In genomic region chr5:9389968-9390367, GRCm38 (mm10) we compare ENCODE assay signal across 17 mouse cellular contexts.
DNase-seq lines count a peak whose midpoint lies in the region; ATAC-seq lines count a peak whose summit lies in the region.
"Had no signal": no experiment of that assay in that cellular context is flagged by ENCODE, and none has a peak within 500 bp of the region (broad histone marks: within the 10 kb centered on the region; RNA-seq: fewer than 3 reads in every experiment).

No protein-coding gene starts in this region.

- peak overlapping the region; percentile 6; the same call in 1 of the 2 replicates for H3K27ac ChIP-seq in neural tube, embryonic 13.5 days (replicated peaks)
- no peak overlapping the region for H3K27ac ChIP-seq in neural tube, embryonic 15.5 days (replicated peaks)
- H3K27ac ChIP-seq: embryonic facial prominence, embryonic 12.5 days; hindbrain, embryonic 12.5 days; liver, embryonic 12.5 days; lung, embryonic 15.5 days; midbrain, embryonic 15.5 days; stomach, postnatal 0 days had no signal

- no peak overlapping the region for H3K9ac ChIP-seq in neural tube, embryonic 13.5 days
- H3K9ac ChIP-seq in neural tube, embryonic 15.5 days (replicated peaks): no peak overlapping the region
- H3K9ac ChIP-seq: embryonic facial prominence, embryonic 12.5 days; hindbrain, embryonic 12.5 days; liver, embryonic 12.5 days; lung, embryonic 15.5 days; midbrain, embryonic 15.5 days had no signal

- H3K4me2 ChIP-seq in neural tube, embryonic 13.5 days: no peak overlapping the region
- no peak overlapping the region for H3K4me2 ChIP-seq in neural tube, embryonic 15.5 days
- H3K4me2 ChIP-seq: embryonic facial prominence, embryonic 12.5 days; hindbrain, embryonic 12.5 days; liver, embryonic 12.5 days; lung, embryonic 15.5 days; midbrain, embryonic 15.5 days had no signal

- peaks cover 6% of the 10 kb centered on the region for H3K4me1 ChIP-seq in neural tube, embryonic 13.5 days (replicated peaks)
- peaks cover 4% of the 10 kb centered on the region for H3K4me1 ChIP-seq in neural tube, embryonic 15.5 days
- H3K4me1 ChIP-seq: embryonic facial prominence, embryonic 12.5 days; hindbrain, embryonic 12.5 days; liver, embryonic 12.5 days; lung, embryonic 15.5 days; midbrain, embryonic 15.5 days had no signal

- H3K4me3 ChIP-seq in neural tube, embryonic 13.5 days: no peak overlapping the region
- no peak overlapping the region for H3K4me3 ChIP-seq in neural tube, embryonic 15.5 days (replicated peaks)
- H3K4me3 ChIP-seq: embryonic facial prominence, embryonic 12.5 days; hindbrain, embryonic 12.5 days; liver, embryonic 12.5 days; lung, embryonic 15.5 days; midbrain, embryonic 15.5 days had no signal

- DNase-seq in adrenal gland, adult 2 months: peak; percentile 87
- peak; percentile 34 for DNase-seq in cerebellum, adult 11-12 months
- DNase-seq in cerebellum, postnatal 25 days: peak; percentile 43 to 74
- no peak for DNase-seq in kidney, adult 18-20 months
- DNase-seq in kidney, adult 8-10 months: no peak
- DNase-seq: gastrocnemius, postnatal 14 days; layer of hippocampus, postnatal 36 days had no signal

- H3K27me3 ChIP-seq in neural tube, embryonic 13.5 days: no peaks in the 10 kb centered on the region
- no peaks in the 10 kb centered on the region for H3K27me3 ChIP-seq in neural tube, embryonic 15.5 days (replicated peaks)
- H3K27me3 ChIP-seq: embryonic facial prominence, embryonic 12.5 days; hindbrain, embryonic 12.5 days; liver, embryonic 12.5 days; lung, embryonic 15.5 days; midbrain, embryonic 15.5 days had no signal

- ATAC-seq in neural tube, embryonic 13.5 days (ENCODE audit: low read depth): peak; percentile 40; the same call in 1 of the 2 replicates
- no peak for ATAC-seq in neural tube, embryonic 15.5 days (ENCODE audit: low FRiP score)
- ATAC-seq in megakaryocyte-erythroid progenitor cell, adult 5-6 weeks (replicated peaks; ENCODE audit: low FRiP score, low TSS enrichment, poor library complexity, severe bottlenecking): no peak
- ATAC-seq: inflammation-experienced regulatory T-cells, adult 6 months; liver, embryonic 12.5 days; midbrain, embryonic 15.5 days had no signal

- H3K9me3 ChIP-seq in neural tube, embryonic 13.5 days: no peaks in the 10 kb centered on the region
- no peaks in the 10 kb centered on the region for H3K9me3 ChIP-seq in neural tube, embryonic 15.5 days (replicated peaks)
- H3K9me3 ChIP-seq: embryonic facial prominence, embryonic 12.5 days; hindbrain, embryonic 12.5 days; liver, embryonic 12.5 days; lung, embryonic 15.5 days; midbrain, embryonic 15.5 days had no signal

- WGBS in neural tube, embryonic 13.5 days: 60% methylated on average over 7 of the region's 7 CpGs
- WGBS in neural tube, embryonic 15.5 days: 43% methylated on average over 7 of the region's 7 CpGs

- no peaks in the 10 kb centered on the region for H3K36me3 ChIP-seq in neural tube, embryonic 13.5 days
- no peaks in the 10 kb centered on the region for H3K36me3 ChIP-seq in neural tube, embryonic 15.5 days
- H3K36me3 ChIP-seq: embryonic facial prominence, embryonic 12.5 days; hindbrain, embryonic 12.5 days; liver, embryonic 12.5 days; lung, embryonic 15.5 days; midbrain, embryonic 15.5 days had no signal

Comparison
In these comparisons a context has a peak if more than half of its experiments do, and no peak if none do; other contexts are left out.
1. DNase-seq: peak in adrenal gland, adult 2 months (single experiment), cerebellum, adult 11-12 months (single experiment) and cerebellum, postnatal 25 days (2 of 2); none in kidney, adult 18-20 months (single experiment) and kidney, adult 8-10 months (0 of 2).